8 mouse cellular contexts compared by ENCODE assay signal in the genomic region with DNA sequence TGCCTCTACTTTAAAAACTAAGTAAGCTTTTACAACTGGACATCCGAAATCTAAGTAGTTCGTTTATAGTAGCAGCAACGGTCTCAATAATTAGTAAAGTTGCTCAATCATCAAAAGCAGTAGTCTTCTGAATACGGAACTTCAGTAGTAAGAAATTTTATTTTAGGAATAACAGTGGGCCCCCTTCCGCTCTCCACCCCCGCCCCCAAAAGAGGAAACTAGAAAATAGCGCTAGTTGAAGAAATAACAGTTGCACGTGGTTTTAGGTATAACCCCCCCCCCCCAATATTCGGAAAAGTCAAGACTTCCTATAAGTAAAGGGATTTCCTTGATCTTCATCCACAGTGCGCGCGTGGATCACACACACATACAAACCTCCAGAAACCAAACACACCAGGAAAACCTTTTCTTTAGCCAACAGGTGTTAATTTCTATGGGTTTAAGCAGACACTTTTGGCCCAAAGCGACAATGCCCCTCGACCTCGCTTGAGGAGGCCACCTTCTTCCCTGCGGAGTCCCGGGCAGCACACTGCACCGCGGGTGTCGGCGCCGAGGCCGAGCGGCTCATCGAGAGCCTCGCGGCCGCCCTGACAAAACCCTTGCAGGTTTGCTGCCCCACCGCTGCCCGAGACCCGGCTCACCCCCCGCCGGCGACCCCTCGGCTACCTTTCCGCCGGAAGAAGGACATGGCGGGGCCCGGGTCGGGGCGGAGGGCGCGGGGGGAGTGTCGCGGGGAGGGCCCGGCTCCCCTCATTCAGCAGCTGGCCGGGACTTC. TPM values are rescaled to one million over a fixed set of nuclear protein-coding genes. Genes with fewer than 3 reads are reported as not detected.
A peak's percentile ranks its signal among the peaks of the same experiment; 100 is the strongest.
DNase-seq lines count a peak whose midpoint lies in the region; ATAC-seq and TF ChIP-seq lines count a peak whose summit lies in the region.

No protein-coding gene starts in this region.

- H3K4me1 ChIP-seq in embryonic facial prominence, embryonic 14.5 days (ENCODE audit: control insufficient read depth, insufficient read depth, low read length): peaks cover 11% of the 10 kb centered on the region
- H3K4me1 ChIP-seq in limb, embryonic 13.5 days: peaks cover 11% of the 10 kb centered on the region

- H3K27ac ChIP-seq in gastrocnemius, adult 2 months: peak overlapping the region; percentile 92
- H3K27ac ChIP-seq in embryonic facial prominence, embryonic 14.5 days (replicated peaks; ENCODE audit: low read depth, low read length): peak overlapping the region; percentile 93
- H3K27ac ChIP-seq in limb, embryonic 13.5 days: peak overlapping the region; percentile 91

- WGBS in embryonic facial prominence, embryonic 14.5 days: 1% methylated on average over 28 of the region's 47 CpGs
- WGBS in limb, embryonic 13.5 days: under 1% methylated on average over 47 of the region's 47 CpGs

- peak overlapping the region; percentile 69 for H3K4me2 ChIP-seq in embryonic facial prominence, embryonic 14.5 days (ENCODE audit: low read depth, low read length)
- peak overlapping the region; percentile 73 for H3K4me2 ChIP-seq in limb, embryonic 13.5 days (replicated peaks)

- DNase-seq in gastrocnemius, adult 2 months: no peak
- no peak for DNase-seq in gastrocnemius, postnatal 25 days
- DNase-seq in 3T3-L1 (ENCODE audit: low read depth, low spot score): peak; percentile 32
- peak; percentile 8 for DNase-seq in embryonic facial prominence, embryonic 14.5 days (ENCODE audit: low spot score)
- DNase-seq in splenic B cell, adult 2 months (ENCODE audit: low read depth, low spot score): peak; percentile 51
- no peak for DNase-seq in thymus, adult 18-20 months
- no peak for DNase-seq in kidney, adult 18-20 months

- no peaks in the 10 kb centered on the region for H3K27me3 ChIP-seq in embryonic facial prominence, embryonic 14.5 days (replicated peaks; ENCODE audit: control insufficient read depth, insufficient read depth, low read length)
- no peaks in the 10 kb centered on the region for H3K27me3 ChIP-seq in limb, embryonic 13.5 days
- H3K27me3 ChIP-seq in splenic B cell, adult 2 months (ENCODE audit: control insufficient read depth, insufficient read depth, low read length, poor library complexity, severe bottlenecking): no peaks in the 10 kb centered on the region

- no peaks in the 10 kb centered on the region for H3K9me3 ChIP-seq in embryonic facial prominence, embryonic 14.5 days (ENCODE audit: control insufficient read depth, low read length)
- no peaks in the 10 kb centered on the region for H3K9me3 ChIP-seq in limb, embryonic 13.5 days

- peak overlapping the region; percentile 99 for H3K4me3 ChIP-seq in gastrocnemius, adult 2 months
- H3K4me3 ChIP-seq in embryonic facial prominence, embryonic 14.5 days (ENCODE audit: low read depth, low read length): peak overlapping the region; percentile 95
- H3K4me3 ChIP-seq in limb, embryonic 13.5 days: peak overlapping the region; percentile 91

- H3K9ac ChIP-seq in embryonic facial prominence, embryonic 14.5 days (ENCODE audit: low read depth, low read length): peak overlapping the region; percentile 94
- H3K9ac ChIP-seq in limb, embryonic 13.5 days: peak overlapping the region; percentile 88

- no peaks in the 10 kb centered on the region for H3K36me3 ChIP-seq in embryonic facial prominence, embryonic 14.5 days (ENCODE audit: control insufficient read depth, insufficient read depth, low read length)
- H3K36me3 ChIP-seq in limb, embryonic 13.5 days: no peaks in the 10 kb centered on the region
- H3K36me3 ChIP-seq in splenic B cell, adult 2 months (ENCODE audit: control insufficient read depth, insufficient read depth, low read length, poor library complexity, severe bottlenecking): no peaks in the 10 kb centered on the region

- peak; percentile 60 for ATAC-seq in embryonic facial prominence, embryonic 14.5 days (ENCODE audit: low read depth)
- peak; percentile 78 for ATAC-seq in limb, embryonic 13.5 days (ENCODE audit: low FRiP score, low read depth)

- intact Hi-C loops in gastrocnemius, adult 2 months (cut with DNase I): loop anchor here (5.0 kb wide), 2 partner anchors 72 to 353 kb away; partner anchors contain the start of genes Ttc19, Ulk2 and Zswim7

- no peak for TF ChIP-seq CTCF in gastrocnemius, adult 2 months (IDR thresholded peaks at IDR 0.05)

RNA-seq across cellular contexts. Expression of gene Akap10, which starts 0.5 kb away (rescaled TPM):
- total RNA-seq in gastrocnemius, adult 2 months (2021): 10 to 100 TPM in 1 of 2 experiments, 1 to 10 TPM in 1; 9.9 to 11.3 TPM
- total RNA-seq in gastrocnemius, postnatal 25 days (2021): 1 to 10 TPM; 6.6 to 9.8 TPM
- 12.6 and 17.9 TPM in 2 replicates for polyA plus RNA-seq in embryonic facial prominence, embryonic 14.5 days (2014; fragmentation: Nextera tagmentation; extraction: Ambion mirVana)
- 17.5 and 17.7 TPM in 2 replicates for polyA plus RNA-seq in limb, embryonic 13.5 days (2015; fragmentation: Nextera tagmentation; extraction: Ambion mirVana)

RNA-seq across cellular contexts. Expression of gene Specc1, which starts 27.1 kb away (rescaled TPM):
- 1 to 10 TPM; 1.5 to 2.3 TPM for total RNA-seq in gastrocnemius, adult 2 months (2021)
- 1 to 10 TPM; 1.9 to 2.8 TPM for total RNA-seq in gastrocnemius, postnatal 25 days (2021)
- 10.4 and 13.5 TPM in 2 replicates for polyA plus RNA-seq in embryonic facial prominence, embryonic 14.5 days (2014; fragmentation: Nextera tagmentation; extraction: Ambion mirVana)
- 12.3 and 13.9 TPM in 2 replicates for polyA plus RNA-seq in limb, embryonic 13.5 days (2015; fragmentation: Nextera tagmentation; extraction: Ambion mirVana)

Comparison
In these comparisons a context has a peak if more than half of its experiments do, and no peak if none do; other contexts are left out.
1. DNase-seq: peak in 3T3-L1 (single experiment), embryonic facial prominence, embryonic 14.5 days (single experiment) and splenic B cell, adult 2 months (single experiment); none in gastrocnemius, adult 2 months (single experiment), gastrocnemius, postnatal 25 days (single experiment), thymus, adult 18-20 months (0 of 2) and kidney, adult 18-20 months (single experiment).
2. Peak in every context shown above with its lines, with median percentiles within 50 percentile points of each other: H3K27ac ChIP-seq and H3K4me3 ChIP-seq.